Mouse (Mus musculus) lung, adult 10 weeks (tissue): ENCODE data around the gene Sart3. TPM values are rescaled to one million over a fixed set of nuclear protein-coding genes. Genes with fewer than 3 reads are reported as not detected.

Experiments
- polyA plus RNA-seq: library from polyadenylated mRNA; stranded (reverse); fragments of 350-450 nt; fragmentation: Illumina TruSeq; extraction: RNeasy Lipid Tissue Mini Kit (QIAGEN cat#74804); gene quantifications from one replicate; pipeline ENCODE4 v1.2.3, GENCODE M21; 2014; ENCODE audit warnings: low read depth, low replicate concordance; ENCODE audit not compliant: insufficient read depth

Gene Sart3
- 10.8 TPM for polyA plus RNA-seq

DNA sequence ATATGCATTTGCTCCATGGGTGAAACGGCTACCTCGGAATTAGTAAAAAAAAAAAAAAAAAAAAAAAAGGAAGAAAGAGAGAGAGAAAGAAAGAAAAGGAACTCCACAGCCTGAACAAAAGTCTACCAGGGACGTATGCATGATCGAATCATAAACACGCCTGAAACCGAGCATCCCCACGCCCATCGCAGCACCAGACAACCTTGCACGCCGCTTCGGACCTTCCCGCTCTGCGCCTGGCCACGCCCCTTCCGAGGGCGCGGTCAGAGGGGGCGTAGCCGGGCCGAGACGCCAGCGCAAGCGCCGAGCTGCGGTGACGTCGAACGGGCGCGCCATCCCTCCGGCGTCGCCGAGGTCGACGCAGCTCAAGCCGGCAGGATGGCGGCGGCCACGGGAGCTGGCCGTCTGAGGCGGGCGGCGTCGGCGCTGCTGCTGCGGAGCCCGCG lies at the start of gene Sart3, which contains the start of gene Iscu:
Gene Sart3 (minus strand): TSS at position 61 of the 446 bp plus-strand sequence.
Gene Iscu (plus strand): TSS at position 299 of the 446 bp plus-strand sequence.

DNA sequence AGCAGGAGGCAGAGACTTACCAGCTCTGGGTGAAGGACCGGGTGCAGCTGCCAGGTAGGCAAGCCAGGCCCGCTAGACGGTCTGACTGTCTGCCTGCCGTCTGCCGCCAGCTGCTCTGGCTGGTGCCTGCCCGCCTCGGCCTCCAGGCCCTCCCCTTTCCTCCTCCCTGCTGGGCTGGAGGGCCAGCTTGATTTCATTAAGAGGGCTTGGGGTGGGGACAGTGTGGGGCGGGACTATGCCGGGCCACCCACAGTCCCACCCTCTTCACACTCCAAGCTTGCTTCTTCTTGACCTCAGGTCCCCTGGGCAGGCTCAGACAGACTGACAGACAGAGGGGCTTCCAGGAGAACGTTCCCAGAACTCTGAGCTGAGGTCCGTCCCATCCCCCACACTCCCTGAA lies 28.0 kb upstream of the Sart3 start, which contains the start of gene Tmem119:
Gene Tmem119 (minus strand): TSS at position 237 of the 400 bp plus-strand sequence.

DNA sequence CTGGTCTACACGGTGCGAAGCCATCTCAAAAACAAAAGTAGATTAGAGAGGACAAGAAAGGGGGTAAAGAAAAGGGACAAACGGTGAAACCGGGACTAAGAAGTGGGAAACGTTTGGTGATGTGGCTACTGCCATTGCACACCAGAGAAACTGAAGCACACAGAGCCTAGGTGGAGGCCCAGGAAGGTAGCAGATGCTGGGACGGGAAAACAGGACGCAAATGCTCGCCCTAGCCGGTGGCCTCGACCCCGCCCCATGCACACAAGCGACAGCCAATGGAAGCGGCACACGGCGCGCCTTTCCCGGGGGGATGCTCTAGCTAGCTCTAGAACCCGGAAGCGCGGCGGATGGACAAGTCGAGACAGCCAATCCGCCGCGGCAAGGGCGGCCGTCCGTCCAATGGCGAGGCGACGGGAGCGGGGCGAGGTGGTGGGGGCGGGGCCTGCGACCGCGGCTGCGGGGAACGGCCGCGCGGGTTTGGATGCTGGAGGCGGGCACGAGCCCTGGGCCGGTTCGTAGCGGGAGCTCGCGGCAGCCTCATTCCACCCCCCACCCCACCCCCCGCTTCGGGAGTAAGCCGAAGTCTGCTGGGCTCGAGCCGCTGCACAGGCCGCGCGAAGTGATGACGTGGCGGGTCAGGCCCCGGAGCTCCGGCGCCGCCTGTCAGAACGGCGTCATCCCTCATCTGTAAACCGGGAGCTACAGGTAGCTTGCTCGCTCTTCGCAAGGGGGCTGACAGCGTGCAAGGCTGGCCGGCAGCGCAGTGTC lies 36.8 kb downstream of the Sart3 start, which contains the start of gene Ficd:
Gene Ficd (plus strand): TSS at position 459 of the 768 bp plus-strand sequence.

DNA sequence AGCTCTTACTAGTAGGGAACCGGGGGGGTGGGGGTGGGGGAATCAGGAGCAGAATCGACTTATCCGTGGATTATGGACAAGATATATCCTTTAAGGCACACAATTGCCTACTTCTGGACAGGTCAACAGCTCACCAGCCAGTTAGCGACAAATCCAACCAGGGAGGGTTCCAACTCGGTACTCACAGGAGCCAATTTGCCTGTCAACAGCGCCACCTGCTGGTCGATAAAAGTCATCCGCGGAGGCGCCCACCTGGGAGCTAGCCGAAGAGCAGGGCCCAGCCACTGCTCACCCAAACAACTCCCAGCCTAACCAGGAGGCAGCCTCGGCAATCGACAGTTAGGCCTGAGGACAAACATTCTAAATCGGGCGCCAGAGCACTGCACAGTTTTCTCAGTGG lies 47.9 kb downstream of the Sart3 start, which contains the start of gene 1700069L16Rik:
Gene 1700069L16Rik (minus strand): TSS at position 327 of the 400 bp plus-strand sequence.

Other genes starting within 250 kb of the Sart3 start
- 32.1 TPM for gene Cmklr1, start 122.1 kb downstream of the Sart3 start, polyA plus RNA-seq
- not detected for gene 1700069L16Rik, start 47.7 kb downstream of the Sart3 start, polyA plus RNA-seq
- 4.8 TPM for gene Ficd, start 36.7 kb downstream of the Sart3 start, polyA plus RNA-seq
- gene Iscu, start 238 bp upstream of the Sart3 start, polyA plus RNA-seq = 173 TPM
- gene Tmem119, start 28.0 kb upstream of the Sart3 start, polyA plus RNA-seq = 40.7 TPM
- gene Selplg, start 60.1 kb upstream of the Sart3 start, polyA plus RNA-seq = 45.9 TPM
- 45.5 TPM for gene Coro1c, start 136.2 kb upstream of the Sart3 start, polyA plus RNA-seq
- gene Ssh1, start 221.4 kb upstream of the Sart3 start, polyA plus RNA-seq = 6.3 TPM
- not detected for gene Dao, start 231.2 kb upstream of the Sart3 start, polyA plus RNA-seq